Mouse (Mus musculus) lung, postnatal 0 days (tissue): ENCODE measurements around the gene Fancc.

ENCODE experiments used
- CTCF ChIP-seq: IDR thresholded peaks from 2 replicates; pipeline ENCODE4 v1.5.1; 2016; ENCODE audit warnings: antibody characterized with exemption, mild to moderate bottlenecking
- EP300 ChIP-seq: IDR thresholded peaks from 2 replicates; pipeline ENCODE4 v1.6.1; 2016; ENCODE audit warnings: antibody characterized with exemption, mild to moderate bottlenecking, control low read depth

- TF ChIP-seq CTCF (no peak), EP300 (no peak)
These were observed 31.8 kb upstream of the Fancc start for GRCm38 (mm10) chr13:63528852-63529251.
